Mouse (Mus musculus) ES-Bruce4 (cell line): ENCODE measurements around the gene Kin. TPM values are rescaled to one million over a fixed set of nuclear protein-coding genes. Genes with fewer than 3 reads are reported as not detected.

ENCODE experiments used
- H3K27ac ChIP-seq: 2 replicates; pipeline ENCODE4 v1.5.1; 2012; ENCODE audit warnings: low read length, inconsistent platforms; ENCODE audit not compliant: insufficient read depth
- H3K27me3 ChIP-seq: 2 replicates; pipeline ENCODE4 v1.6.1; 2012; ENCODE audit warnings: mild to moderate bottlenecking, low read length, inconsistent platforms; ENCODE audit not compliant: control insufficient read depth, poor library complexity, insufficient read depth, severe bottlenecking
- H3K36me3 ChIP-seq: 2 replicates; pipeline ENCODE4 v1.6.1; 2012; ENCODE audit warnings: inconsistent platforms, mild to moderate bottlenecking, low read length, moderate library complexity; ENCODE audit not compliant: control insufficient read depth, poor library complexity, insufficient read depth, severe bottlenecking
- H3K4me1 ChIP-seq: one replicate; pipeline ENCODE4 v1.8.1; 2011; ENCODE audit warnings: low read length; ENCODE audit not compliant: control insufficient read depth, insufficient read depth
- H3K4me3 ChIP-seq: 2 replicates; pipeline ENCODE4 v1.5.1; 2011; ENCODE audit warnings: low read depth, mild to moderate bottlenecking, low read length
- H3K9ac ChIP-seq: 2 replicates; pipeline ENCODE4 v1.6.1; 2012; ENCODE audit warnings: low read depth, mild to moderate bottlenecking, inconsistent platforms; ENCODE audit not compliant: poor library complexity, severe bottlenecking
- H3K9me3 ChIP-seq: replicated peaks from 2 replicates; pipeline ENCODE4 v1.6.1; 2012; ENCODE audit warnings: mild to moderate bottlenecking, low read length, inconsistent platforms; ENCODE audit not compliant: control insufficient read depth, poor library complexity, insufficient read depth, severe bottlenecking
- CTCF ChIP-seq: IDR thresholded peaks from one replicate; pipeline ENCODE4 v1.8.1; 2011; ENCODE audit warnings: low read depth, low read length
- EP300 ChIP-seq: IDR thresholded peaks from 2 replicates; pipeline ENCODE4 v1.6.1; 2011; ENCODE audit warnings: low read depth, low read length; ENCODE audit not compliant: insufficient read depth
- POLR2A ChIP-seq: IDR thresholded peaks from one replicate; pipeline ENCODE4 v1.8.1; 2011; ENCODE audit warnings: low read length; ENCODE audit not compliant: insufficient read depth
- polyA plus RNA-seq: library from polyadenylated mRNA; stranded (reverse); fragments of >200 nt; gene quantifications from 2 replicates; pipeline ENCODE4 v1.2.4, GENCODE M21; 2011; ENCODE audit warnings: low read depth; ENCODE audit not compliant: missing spikeins, insufficient read depth, insufficient read length

Gene Kin
- polyA plus RNA-seq, 1 experiment = 29.6 TPM

GRCm38 (mm10) chr2:10079745-10080309 lies 566 bp upstream of the Kin start:
- Histone ChIP-seq H3K27ac (peak overlapping the region; percentile 39; the same call in 1 of the 2 replicates), H3K4me3 (peak overlapping the region; percentile 93), H3K4me1 (peaks cover 2% of the 10 kb centered on the region), H3K36me3 (0 out of 2 replicates have a peak, but pooled peaks cover 3% of the 10 kb centered on the region), H3K9me3 (no peaks in the 10 kb centered on the region), H3K9ac (peak overlapping the region; percentile 86), H3K27me3 (no peaks in the 10 kb centered on the region)
- TF ChIP-seq CTCF (no peak), EP300 (no peak), POLR2A (no peak)

- Histone ChIP-seq H3K9me3 (no peaks in the 10 kb centered on the region), H3K27ac (no peak overlapping the region), H3K9ac (no peak overlapping the region), H3K36me3 (0 out of 2 replicates have a peak, but pooled peaks cover 3% of the 10 kb centered on the region), H3K27me3 (no peaks in the 10 kb centered on the region), H3K4me1 (no peaks in the 10 kb centered on the region), H3K4me3 (no peak overlapping the region)
- TF ChIP-seq EP300 (no peak), POLR2A (no peak), CTCF (no peak)
These were observed 1.2 kb downstream of the Kin start for GRCm38 (mm10) chr2:10081453-10082080.

- H3K27ac ChIP-seq = no peak overlapping the region
- no peaks in the 10 kb centered on the region for H3K27me3 ChIP-seq
- no peaks in the 10 kb centered on the region for H3K9me3 ChIP-seq
- H3K4me1 ChIP-seq = no peaks in the 10 kb centered on the region
- no peaks in the 10 kb centered on the region; the same call in 1 of the 2 replicates for H3K36me3 ChIP-seq
- TF ChIP-seq CTCF (no peak), POLR2A (no peak), EP300 (no peak)
- no peak overlapping the region for H3K9ac ChIP-seq
- H3K4me3 ChIP-seq = no peak overlapping the region
These were observed 2.3 kb downstream of the Kin start for GRCm38 (mm10) chr2:10082737-10083136.

- peaks cover 15% of the 10 kb centered on the region for H3K36me3 ChIP-seq
- H3K27ac ChIP-seq = no peak overlapping the region
- no peaks in the 10 kb centered on the region for H3K4me1 ChIP-seq
- no peak overlapping the region for H3K4me3 ChIP-seq
- H3K27me3 ChIP-seq = no peaks in the 10 kb centered on the region
- no peaks in the 10 kb centered on the region for H3K9me3 ChIP-seq
- no peak overlapping the region for H3K9ac ChIP-seq
- TF ChIP-seq EP300 (no peak), CTCF (no peak), POLR2A (no peak)
These were observed 7.0 kb downstream of the Kin start for GRCm38 (mm10) chr2:10087256-10087850.

GRCm38 (mm10) chr2:10094327-10095100 lies 14.1 kb downstream of the Kin start:
- H3K9me3 ChIP-seq = no peaks in the 10 kb centered on the region

More at GRCm38 (mm10) chr2:10094327-10095100, 14.1 kb downstream of the Kin start:
- TF ChIP-seq EP300 = no peak
- no peak for TF ChIP-seq CTCF
- no peak for TF ChIP-seq POLR2A
- Histone ChIP-seq H3K4me1 (no peaks in the 10 kb centered on the region), H3K36me3 (peaks cover 16% of the 10 kb centered on the region), H3K9ac (no peak overlapping the region), H3K4me3 (no peak overlapping the region), H3K27me3 (no peaks in the 10 kb centered on the region), H3K27ac (no peak overlapping the region)
